Mouse (Mus musculus): ENCODE results near the gene Ms4a18.
"Not testable (repeated sequence)": the region's sequence is repeated elsewhere in the genome, so short reads cannot be mapped to it uniquely, and the experiment has no call there.

Ms4a18 gene

GRCm38 (mm10) chr19:11017891-11018290, at the start of gene Ms4a18:
Gene Ms4a18 (minus strand): TSS chr19:11018031.
- 0 out of 2 replicates have a peak, but pooled peaks cover 2% of the 10 kb centered on the region for H3K27me3 ChIP-seq (ENCODE audit: insufficient read depth, low read length)
- TF ChIP-seq NANOG (IDR thresholded peaks at IDR 0.05; ENCODE audit: borderline replicate concordance, low read length) (no peak), POU5F1 (IDR thresholded peaks at IDR 0.05; ENCODE audit: borderline replicate concordance, low read length) (no peak), CTCF (conservative IDR thresholded peaks at IDR 0.05; ENCODE audit: low read length) (no peak)
- peaks cover 4% of the 10 kb centered on the region for H3K9me3 ChIP-seq (ENCODE audit: low read length)
- H3K4me1 ChIP-seq (replicated peaks; ENCODE audit: low read depth, low read length): peaks cover 5% of the 10 kb centered on the region; the same call in 1 of the 2 replicates
- no peaks in the 10 kb centered on the region for H3K36me3 ChIP-seq (ENCODE audit: insufficient read depth, low read length)
- no peak within 1 kb of the TSS for H3K4me3 ChIP-seq (replicated peaks; ENCODE audit: low read length)

GRCm38 (mm10) chr19:11065202-11065875, 47.5 kb upstream of the Ms4a18 start:
- Histone ChIP-seq H3K27me3 (ENCODE audit: insufficient read depth, low read length) (no peaks in the 10 kb centered on the region), H3K4me3 (replicated peaks; ENCODE audit: low read length) (no peak overlapping the region), H3K9me3 (ENCODE audit: low read length) (no peaks in the 10 kb centered on the region), H3K4me1 (replicated peaks; ENCODE audit: low read depth, low read length) (no peaks in the 10 kb centered on the region), H3K36me3 (ENCODE audit: insufficient read depth, low read length) (no peaks in the 10 kb centered on the region)
- TF ChIP-seq CTCF (conservative IDR thresholded peaks at IDR 0.05; ENCODE audit: low read length) (no peak), NANOG (IDR thresholded peaks at IDR 0.05; ENCODE audit: borderline replicate concordance, low read length) (no peak), POU5F1 (IDR thresholded peaks at IDR 0.05; ENCODE audit: borderline replicate concordance, low read length) (no peak)

GRCm38 (mm10) chr19:11060900-11061299, 43.1 kb upstream of the Ms4a18 start:
- no peaks in the 10 kb centered on the region for H3K27me3 ChIP-seq (ENCODE audit: insufficient read depth, low read length)
- H3K4me1 ChIP-seq (replicated peaks; ENCODE audit: low read depth, low read length): no peaks in the 10 kb centered on the region
- H3K9me3 ChIP-seq (ENCODE audit: low read length): no peaks in the 10 kb centered on the region
- H3K4me3 ChIP-seq (replicated peaks; ENCODE audit: low read length): no peak overlapping the region
- no peak for TF ChIP-seq NANOG (IDR thresholded peaks at IDR 0.05; ENCODE audit: borderline replicate concordance, low read length)
- TF ChIP-seq CTCF (conservative IDR thresholded peaks at IDR 0.05; ENCODE audit: low read length): no peak
- TF ChIP-seq POU5F1 (IDR thresholded peaks at IDR 0.05; ENCODE audit: borderline replicate concordance, low read length): no peak
- no peaks in the 10 kb centered on the region for H3K36me3 ChIP-seq (ENCODE audit: insufficient read depth, low read length)

GRCm38 (mm10) chr19:11059967-11060366, 42.1 kb upstream of the Ms4a18 start:
- Histone ChIP-seq H3K9me3 (ENCODE audit: low read length) (no peaks in the 10 kb centered on the region), H3K36me3 (ENCODE audit: insufficient read depth, low read length) (no peaks in the 10 kb centered on the region), H3K27me3 (ENCODE audit: insufficient read depth, low read length) (no peaks in the 10 kb centered on the region), H3K4me1 (replicated peaks; ENCODE audit: low read depth, low read length) (no peaks in the 10 kb centered on the region), H3K4me3 (replicated peaks; ENCODE audit: low read length) (no peak overlapping the region)
- TF ChIP-seq NANOG (IDR thresholded peaks at IDR 0.05; ENCODE audit: borderline replicate concordance, low read length) (no peak), POU5F1 (IDR thresholded peaks at IDR 0.05; ENCODE audit: borderline replicate concordance, low read length) (no peak), CTCF (conservative IDR thresholded peaks at IDR 0.05; ENCODE audit: low read length) (no peak)

GRCm38 (mm10) chr19:11055700-11056099, 37.9 kb upstream of the Ms4a18 start:
- not testable (repeated sequence) for H3K4me1 ChIP-seq (replicated peaks; ENCODE audit: low read depth, low read length); H3K9me3 ChIP-seq (ENCODE audit: low read length); H3K27me3 ChIP-seq (ENCODE audit: insufficient read depth, low read length); H3K4me3 ChIP-seq (replicated peaks; ENCODE audit: low read length); H3K36me3 ChIP-seq (ENCODE audit: insufficient read depth, low read length)

- Histone ChIP-seq H3K36me3 (ENCODE audit: insufficient read depth, low read length) (no peaks in the 10 kb centered on the region), H3K4me3 (replicated peaks; ENCODE audit: low read length) (no peak overlapping the region), H3K27me3 (ENCODE audit: insufficient read depth, low read length) (peaks cover 6% of the 10 kb centered on the region), H3K4me1 (replicated peaks; ENCODE audit: low read depth, low read length) (no peaks in the 10 kb centered on the region), H3K9me3 (ENCODE audit: low read length) (no peaks in the 10 kb centered on the region)
- TF ChIP-seq NANOG (IDR thresholded peaks at IDR 0.05; ENCODE audit: borderline replicate concordance, low read length) (no peak), CTCF (conservative IDR thresholded peaks at IDR 0.05; ENCODE audit: low read length) (no peak)
These were observed 35.4 kb upstream of the Ms4a18 start for GRCm38 (mm10) chr19:11053277-11053676.

GRCm38 (mm10) chr19:11052877-11053276, 35.0 kb upstream of the Ms4a18 start:
- no peak for TF ChIP-seq NANOG (IDR thresholded peaks at IDR 0.05; ENCODE audit: borderline replicate concordance, low read length)
- TF ChIP-seq POU5F1 (IDR thresholded peaks at IDR 0.05; ENCODE audit: borderline replicate concordance, low read length): no peak
- TF ChIP-seq CTCF (conservative IDR thresholded peaks at IDR 0.05; ENCODE audit: low read length): no peak

GRCm38 (mm10) chr19:11050286-11050685, 32.5 kb upstream of the Ms4a18 start:
- H3K9me3 ChIP-seq (ENCODE audit: low read length): no peaks in the 10 kb centered on the region
- H3K36me3 ChIP-seq (ENCODE audit: insufficient read depth, low read length): no peaks in the 10 kb centered on the region
- TF ChIP-seq CTCF (conservative IDR thresholded peaks at IDR 0.05; ENCODE audit: low read length): no peak
- no peak for TF ChIP-seq NANOG (IDR thresholded peaks at IDR 0.05; ENCODE audit: borderline replicate concordance, low read length)
- TF ChIP-seq POU5F1 (IDR thresholded peaks at IDR 0.05; ENCODE audit: borderline replicate concordance, low read length): no peak
- H3K4me1 ChIP-seq (replicated peaks; ENCODE audit: low read depth, low read length): peaks cover 7% of the 10 kb centered on the region
- H3K4me3 ChIP-seq (replicated peaks; ENCODE audit: low read length): no peak overlapping the region
- peaks cover 22% of the 10 kb centered on the region for H3K27me3 ChIP-seq (ENCODE audit: insufficient read depth, low read length)

More at GRCm38 (mm10) chr19:11052877-11053276, 35.0 kb upstream of the Ms4a18 start:
- H3K4me3 ChIP-seq (replicated peaks; ENCODE audit: low read length): no peak overlapping the region
- H3K4me1 ChIP-seq (replicated peaks; ENCODE audit: low read depth, low read length): no peaks in the 10 kb centered on the region
- no peaks in the 10 kb centered on the region for H3K9me3 ChIP-seq (ENCODE audit: low read length)
- H3K36me3 ChIP-seq (ENCODE audit: insufficient read depth, low read length): no peaks in the 10 kb centered on the region
- peaks cover 10% of the 10 kb centered on the region for H3K27me3 ChIP-seq (ENCODE audit: insufficient read depth, low read length)

- TF ChIP-seq POU5F1 (IDR thresholded peaks at IDR 0.05; ENCODE audit: borderline replicate concordance, low read length) (no peak), CTCF (conservative IDR thresholded peaks at IDR 0.05; ENCODE audit: low read length) (no peak), NANOG (IDR thresholded peaks at IDR 0.05; ENCODE audit: borderline replicate concordance, low read length) (no peak)
- H3K9me3 ChIP-seq (ENCODE audit: low read length): no peaks in the 10 kb centered on the region
- peaks cover 22% of the 10 kb centered on the region for H3K27me3 ChIP-seq (ENCODE audit: insufficient read depth, low read length)
- H3K4me3 ChIP-seq (replicated peaks; ENCODE audit: low read length): no peak overlapping the region
- H3K4me1 ChIP-seq (replicated peaks; ENCODE audit: low read depth, low read length): peaks cover 11% of the 10 kb centered on the region
- H3K36me3 ChIP-seq (ENCODE audit: insufficient read depth, low read length): no peaks in the 10 kb centered on the region
These were observed 31.6 kb upstream of the Ms4a18 start for GRCm38 (mm10) chr19:11049426-11049825.
